18 mouse cellular contexts compared by ENCODE assay signal in genomic region chr9:123239651-123240050, GRCm38 (mm10). TPM values are rescaled to one million over a fixed set of nuclear protein-coding genes. Genes with fewer than 3 reads are reported as not detected.
DNase-seq lines count a peak whose midpoint lies in the region; ATAC-seq and TF ChIP-seq lines count a peak whose summit lies in the region.
"Had no signal": no experiment of that assay in that cellular context is flagged by ENCODE, and none has a peak within 500 bp of the region (broad histone marks: within the 10 kb centered on the region; RNA-seq: fewer than 3 reads in every experiment).

No protein-coding gene starts in this region.

- no peak overlapping the region for H3K4me3 ChIP-seq in lung, embryonic 14.5 days (ENCODE audit: low read depth, low read length)
- H3K4me3 ChIP-seq in intestine, postnatal 0 days (ENCODE audit: low read depth, low read length): no peak overlapping the region
- H3K4me3 ChIP-seq: embryonic facial prominence, embryonic 12.5 days; erythroblast, embryonic 14.5 days; forebrain, embryonic 13.5 days; limb, embryonic 13.5 days; liver, embryonic 13.5 days; midbrain, embryonic 13.5 days; neural tube, embryonic 13.5 days had no signal

- no peaks in the 10 kb centered on the region for H3K9me3 ChIP-seq in lung, embryonic 14.5 days (ENCODE audit: low read depth, low read length)
- no peaks in the 10 kb centered on the region for H3K9me3 ChIP-seq in intestine, postnatal 0 days (ENCODE audit: control insufficient read depth)
- H3K9me3 ChIP-seq: embryonic facial prominence, embryonic 12.5 days; forebrain, embryonic 13.5 days; limb, embryonic 13.5 days; liver, embryonic 13.5 days; midbrain, embryonic 13.5 days; neural tube, embryonic 13.5 days had no signal

- peaks cover 16% of the 10 kb centered on the region for H3K4me1 ChIP-seq in lung, embryonic 14.5 days (ENCODE audit: insufficient read depth)
- 0 out of 2 replicates have a peak, but pooled peaks cover 5% of the 10 kb centered on the region for H3K4me1 ChIP-seq in intestine, postnatal 0 days (replicated peaks; ENCODE audit: control insufficient read depth, insufficient read depth, low read length)

- H3K27me3 ChIP-seq in lung, embryonic 14.5 days (ENCODE audit: insufficient read depth, low read length): no peaks in the 10 kb centered on the region
- H3K27me3 ChIP-seq in intestine, postnatal 0 days (replicated peaks; ENCODE audit: control insufficient read depth, insufficient read depth, low read length): no peaks in the 10 kb centered on the region
- H3K27me3 ChIP-seq: embryonic facial prominence, embryonic 12.5 days; forebrain, embryonic 13.5 days; limb, embryonic 13.5 days; liver, embryonic 13.5 days; midbrain, embryonic 13.5 days; neural tube, embryonic 13.5 days had no signal

- H3K36me3 ChIP-seq in lung, embryonic 14.5 days (ENCODE audit: insufficient read depth): no peaks in the 10 kb centered on the region
- H3K36me3 ChIP-seq in intestine, postnatal 0 days (ENCODE audit: control insufficient read depth, insufficient read depth): no peaks in the 10 kb centered on the region
- H3K36me3 ChIP-seq: embryonic facial prominence, embryonic 12.5 days; limb, embryonic 13.5 days; liver, embryonic 13.5 days; midbrain, embryonic 13.5 days; neural tube, embryonic 13.5 days had no signal

- 40% methylated on average over 2 of the region's 2 CpGs for WGBS in lung, embryonic 14.5 days
- WGBS in intestine, postnatal 0 days: 64% methylated on average over 2 of the region's 2 CpGs

- H3K9ac ChIP-seq in lung, embryonic 14.5 days: no peak overlapping the region
- H3K9ac ChIP-seq in intestine, postnatal 0 days (ENCODE audit: low read depth, low read length): no peak overlapping the region
- H3K9ac ChIP-seq: embryonic facial prominence, embryonic 12.5 days; forebrain, embryonic 13.5 days; hindbrain, embryonic 14.5 days; limb, embryonic 13.5 days; liver, embryonic 13.5 days; midbrain, embryonic 13.5 days; neural tube, embryonic 13.5 days had no signal

- no peak for ATAC-seq in lung, embryonic 14.5 days (ENCODE audit: insufficient read depth)
- ATAC-seq in CD4-positive, CD25-positive, alpha-beta regulatory T cell, adult 4 months: peak; percentile 67
- ATAC-seq in inflammation-experienced regulatory T-cells, adult 6 months: peak; percentile 64
- ATAC-seq in intestine, postnatal 0 days: no peak
- ATAC-seq: forebrain, embryonic 13.5 days; midbrain, embryonic 13.5 days had no signal

- no peak overlapping the region for H3K4me2 ChIP-seq in lung, embryonic 14.5 days
- no peak overlapping the region for H3K4me2 ChIP-seq in intestine, postnatal 0 days (replicated peaks; ENCODE audit: low read depth)
- H3K4me2 ChIP-seq: embryonic facial prominence, embryonic 12.5 days; forebrain, embryonic 13.5 days; hindbrain, embryonic 14.5 days; limb, embryonic 13.5 days; liver, embryonic 13.5 days; midbrain, embryonic 13.5 days; neural tube, embryonic 13.5 days had no signal

- TF ChIP-seq CTCF in lung, embryonic 14.5 days (IDR thresholded peaks at IDR 0.05; ENCODE audit: low read depth): no peak
- TF ChIP-seq CTCF in intestine, postnatal 0 days (IDR thresholded peaks at IDR 0.05; ENCODE audit: low read depth): no peak

- H3K27ac ChIP-seq in lung, embryonic 14.5 days (ENCODE audit: low read depth): peak overlapping the region; percentile 43; the same call in 1 of the 2 replicates
- H3K27ac ChIP-seq in intestine, postnatal 0 days (ENCODE audit: low read depth, low read length): no peak overlapping the region
- H3K27ac ChIP-seq: forebrain, embryonic 13.5 days; hindbrain, embryonic 14.5 days; liver, embryonic 13.5 days; midbrain, embryonic 13.5 days had no signal

- no peak for DNase-seq in lung, embryonic 14.5 days
- DNase-seq in lung, postnatal 14 days: no peak
- peak; percentile 75 for DNase-seq in A20 (ENCODE audit: low read depth, low spot score)
- DNase-seq in thymus, postnatal 0 days (ENCODE audit: low spot score): no peak
- DNase-seq: cerebellum, adult 9-11 months; heart, adult 18-20 months; liver, embryonic 13.5 days; thymus, adult 2 months had no signal

RNA-seq across cellular contexts. Expression of gene Tmem158, which starts 20.9 kb away (rescaled TPM):
- polyA plus RNA-seq in lung, embryonic 14.5 days (2014; fragmentation: Nextera tagmentation; extraction: Ambion mirVana): 20.3 and 21.8 TPM in 2 replicates
- polyA plus RNA-seq in CD4-positive, CD25-positive, alpha-beta regulatory T cell, adult 4 months (2017; shearing (Covaris generic)): 1 to 10 TPM in 1 of 2 experiments, not detected in 1; 1.0 TPM
- under 1 TPM in 2 of 3 experiments, not detected in 1; 0.45 to 0.85 TPM for polyA plus RNA-seq in inflammation-experienced regulatory T-cells, adult 6 months (2017; shearing (Covaris generic))
- 15.6 and 16.1 TPM in 2 replicates for polyA plus RNA-seq in intestine, postnatal 0 days (2015; fragmentation: Nextera tagmentation; extraction: Ambion mirVana)
- polyA plus RNA-seq in thymus, postnatal 0 days (2015; fragmentation: Nextera tagmentation; extraction: Ambion mirVana): 7.8 and 8.7 TPM in 2 replicates

RNA-seq across cellular contexts. Expression of gene Cdcp1, which starts 23.8 kb away (rescaled TPM):
- polyA plus RNA-seq in lung, embryonic 14.5 days (2014; fragmentation: Nextera tagmentation; extraction: Ambion mirVana): 12.5 and 13.4 TPM in 2 replicates
- 1 to 10 TPM; 3.1 to 4.6 TPM for polyA plus RNA-seq in CD4-positive, CD25-positive, alpha-beta regulatory T cell, adult 4 months (2017; shearing (Covaris generic))
- polyA plus RNA-seq in inflammation-experienced regulatory T-cells, adult 6 months (2017; shearing (Covaris generic)): 1 to 10 TPM in 2 of 3 experiments, under 1 TPM in 1; 0.35 to 1.5 (median 1.3) TPM
- 6.9 and 7.7 TPM in 2 replicates for polyA plus RNA-seq in intestine, postnatal 0 days (2015; fragmentation: Nextera tagmentation; extraction: Ambion mirVana)
- 5.6 and 6.8 TPM in 2 replicates for polyA plus RNA-seq in thymus, postnatal 0 days (2015; fragmentation: Nextera tagmentation; extraction: Ambion mirVana)
- polyA plus RNA-seq: erythroblast, embryonic 14.5 days; forebrain, embryonic 13.5 days had no signal

Comparison
In these comparisons a context has a peak if more than half of its experiments do, and no peak if none do; other contexts are left out.
1. ATAC-seq: peak in CD4-positive, CD25-positive, alpha-beta regulatory T cell, adult 4 months (single experiment) and inflammation-experienced regulatory T-cells, adult 6 months (single experiment); none in lung, embryonic 14.5 days (single experiment) and intestine, postnatal 0 days (single experiment).